Mouse (Mus musculus) testis, postnatal 14 days (tissue): ENCODE results near the gene Ccl20.

Source experiments
- DNase-seq: peaks from one replicate; pipeline ENCODE4 v3.0.0; 2021; ENCODE audit warnings: low spot score

Ccl20 gene

GRCm38 (mm10) chr1:83116447-83117137 lies at the start of gene Ccl20:
Ccl20 (plus strand) TSS chr1:83116766.
- DNase-seq: no peak

- DNase-seq: no peak
These were observed 49.4 kb upstream of the Ccl20 start for GRCm38 (mm10) chr1:83067205-83067604.

GRCm38 (mm10) chr1:83075526-83076189 lies 40.9 kb upstream of the Ccl20 start:
- no peak for DNase-seq

GRCm38 (mm10) chr1:83076190-83076917 lies 40.2 kb upstream of the Ccl20 start:
- peak; percentile 12 for DNase-seq

GRCm38 (mm10) chr1:83077016-83077415 lies 39.5 kb upstream of the Ccl20 start:
- DNase-seq: no peak

GRCm38 (mm10) chr1:83084790-83085189 lies 31.8 kb upstream of the Ccl20 start:
- no peak for DNase-seq

- no peak for DNase-seq
These were observed 25.3 kb upstream of the Ccl20 start for GRCm38 (mm10) chr1:83091268-83091667.

- no peak for DNase-seq
These were observed 19.6 kb upstream of the Ccl20 start for GRCm38 (mm10) chr1:83096935-83097334.

- DNase-seq: no peak
These were observed 17.4 kb upstream of the Ccl20 start for GRCm38 (mm10) chr1:83099160-83099559.

GRCm38 (mm10) chr1:83099580-83100137 lies 16.9 kb upstream of the Ccl20 start:
- no peak for DNase-seq

GRCm38 (mm10) chr1:83101891-83102290 lies 14.7 kb upstream of the Ccl20 start:
- no peak for DNase-seq

GRCm38 (mm10) chr1:83105464-83105863 lies 11.1 kb upstream of the Ccl20 start:
- no peak for DNase-seq

GRCm38 (mm10) chr1:83107410-83107978 lies 9.1 kb upstream of the Ccl20 start:
- no peak for DNase-seq

GRCm38 (mm10) chr1:83110992-83111391 lies 5.6 kb upstream of the Ccl20 start:
- DNase-seq: no peak

- no peak for DNase-seq
These were observed 4.8 kb upstream of the Ccl20 start for GRCm38 (mm10) chr1:83111726-83112125.

GRCm38 (mm10) chr1:83117217-83117616 lies 651 bp downstream of the Ccl20 start:
- no peak for DNase-seq

GRCm38 (mm10) chr1:83117661-83118060 lies 1.1 kb downstream of the Ccl20 start:
- no peak for DNase-seq

- no peak for DNase-seq
These were observed 3.3 kb downstream of the Ccl20 start for GRCm38 (mm10) chr1:83119903-83120302.

- DNase-seq: no peak
These were observed 3.7 kb downstream of the Ccl20 start for GRCm38 (mm10) chr1:83120312-83120711.

GRCm38 (mm10) chr1:83123201-83123600 lies 6.6 kb downstream of the Ccl20 start:
- DNase-seq: no peak

GRCm38 (mm10) chr1:83135829-83136228 lies 19.3 kb downstream of the Ccl20 start:
- no peak for DNase-seq

GRCm38 (mm10) chr1:83137847-83138246 lies 21.3 kb downstream of the Ccl20 start:
- no peak for DNase-seq
